Mouse (Mus musculus) heart, adult 2 months (tissue): Measurements from ENCODE around the gene Txndc11. TPM values are rescaled to one million over a fixed set of nuclear protein-coding genes. Genes with fewer than 3 reads are reported as not detected.

Experiments used
- DNase-seq, 2 experiments: peaks; one replicate each; pipeline ENCODE4 v3.0.0; 2021
- H3K27ac ChIP-seq: fragments of 200-600 bp; 2 replicates; pipeline ENCODE4 v1.8.1; 2022
- H3K27me3 ChIP-seq: fragments of 200-500 bp; 2 replicates; pipeline ENCODE4 v1.6.1; 2012; ENCODE audit warnings: mild to moderate bottlenecking, low read length, inconsistent platforms, mixed read lengths; ENCODE audit not compliant: control insufficient read depth, insufficient read depth
- H3K36me3 ChIP-seq: fragments of 200-500 bp; 2 replicates; pipeline ENCODE4 v1.6.1; 2012; ENCODE audit warnings: low read length, inconsistent platforms; ENCODE audit not compliant: control insufficient read depth, insufficient read depth
- H3K4me1 ChIP-seq: fragments of 200-500 bp; 2 replicates; pipeline ENCODE4 v1.6.1; 2011; ENCODE audit warnings: low read length; ENCODE audit not compliant: control insufficient read depth, insufficient read depth
- H3K4me3 ChIP-seq: fragments of 200-600 bp; 2 replicates; pipeline ENCODE4 v1.8.1; 2022
- H3K79me2 ChIP-seq: fragments of 200-500 bp; replicated peaks from 2 replicates; pipeline ENCODE4 v1.6.1; 2012; ENCODE audit warnings: mild to moderate bottlenecking, inconsistent platforms, low read length, moderate library complexity, mixed read lengths; ENCODE audit not compliant: control insufficient read depth, insufficient read depth
- H3K9ac ChIP-seq: fragments of 200-500 bp; 2 replicates; pipeline ENCODE4 v1.6.1; 2012; ENCODE audit warnings: low read depth, mild to moderate bottlenecking, control low read depth, inconsistent platforms, low read length, mixed read lengths
- CTCF ChIP-seq: fragments of 200-600 bp; IDR thresholded peaks from 2 replicates; pipeline ENCODE4 v1.8.1; 2022; ENCODE audit warnings: antibody characterized with exemption, mild to moderate bottlenecking, moderate library complexity
- EP300 ChIP-seq: fragments of 200-500 bp; IDR thresholded peaks from 2 replicates; pipeline ENCODE4 v1.6.1; 2011; ENCODE audit warnings: low read depth, low read length, control low read depth; ENCODE audit not compliant: insufficient read depth
- POLR2A ChIP-seq: fragments of 200-500 bp; IDR thresholded peaks from 2 replicates; pipeline ENCODE4 v1.6.1; 2011; ENCODE audit warnings: mild to moderate bottlenecking, low read depth, low read length, control low read depth; ENCODE audit not compliant: insufficient read depth
- WGBS: fragments of 180-500 bp; shearing (Covaris S2); methylation state at CpG from one replicate; pipeline ENCODE4 v1.1.7; 2018; 5-methylcytosine and 5-hydroxymethylcytosine counted together
- intact Hi-C: fragments of 180-260 bp; cut with DNase I; formaldehyde crosslinking; loops from one replicate; pipeline ENCODE4 v1.15.1; 2025
- polyA plus RNA-seq: library from polyadenylated mRNA; depleted of rRNA; stranded (reverse); fragments of >200 nt; gene quantifications from 2 replicates; pipeline ENCODE4 v1.2.3, GENCODE M21; 2012
- total RNA-seq, 2 experiments: library from RNA; stranded (reverse); gene quantifications; 2 replicates each; pipeline ENCODE4 v1.2.3; 2021

Txndc11 gene
- total and polyA plus RNA-seq, 3 experiments = 11.2 to 14.8 (median 13.0) TPM

DNA sequence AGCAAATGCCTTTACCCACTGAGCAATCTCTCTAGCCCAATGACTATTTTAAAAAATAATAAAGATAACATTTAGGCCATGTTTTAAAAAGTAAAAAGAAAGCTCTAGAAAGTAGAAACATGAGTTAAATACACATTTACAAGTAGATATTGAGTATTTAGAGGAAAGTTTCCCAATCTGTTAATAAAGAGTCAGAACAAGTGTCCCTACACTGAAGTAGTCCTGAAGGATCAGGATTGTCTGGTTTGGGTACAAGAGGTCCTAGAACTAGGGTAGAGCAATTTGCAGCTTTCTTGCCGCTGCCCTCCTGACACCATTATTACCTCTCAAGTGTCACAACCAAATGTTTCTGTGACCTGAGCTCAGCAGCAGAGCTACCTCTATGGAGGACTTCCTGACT lies 10.3 kb downstream of the Txndc11 start:
- no peak for TF ChIP-seq POLR2A
- no peak for TF ChIP-seq CTCF
- H3K36me3 ChIP-seq = peaks cover 6% of the 10 kb centered on the region
- no peaks in the 10 kb centered on the region; the same call in 1 of the 2 replicates for H3K4me1 ChIP-seq
- no peak for DNase-seq
- intact Hi-C loops = no loop called here
- no peaks in the 10 kb centered on the region for H3K27me3 ChIP-seq
- H3K79me2 ChIP-seq = peaks cover 4% of the 10 kb centered on the region; the same call in 1 of the 2 replicates
- H3K9ac ChIP-seq = no peak overlapping the region
- H3K27ac ChIP-seq = no peak overlapping the region
- H3K4me3 ChIP-seq = no peak overlapping the region
- 83% methylated on average over 1 of the region's 1 CpGs for WGBS

DNA sequence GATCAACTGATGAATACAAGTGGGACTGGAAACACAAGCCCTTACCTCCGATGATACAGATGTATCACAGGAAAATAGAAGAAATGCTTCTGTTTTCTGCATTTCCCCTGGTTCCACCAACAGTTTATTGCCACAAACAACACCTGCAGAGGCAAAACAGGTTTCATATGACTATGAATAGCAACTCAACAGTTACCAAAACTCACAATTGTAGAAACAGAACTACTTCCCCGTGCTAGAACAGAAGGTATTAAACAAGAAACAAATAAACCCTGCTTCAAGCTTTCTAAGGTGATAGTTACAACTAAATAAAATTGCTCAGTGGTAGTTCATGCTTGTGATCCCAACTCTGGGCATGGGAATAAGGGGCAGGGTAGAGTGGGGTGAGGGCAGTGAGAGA lies 11.8 kb downstream of the Txndc11 start:
- peaks cover 4% of the 10 kb centered on the region for H3K36me3 ChIP-seq
- no peak overlapping the region for H3K4me3 ChIP-seq
- intact Hi-C loops = no loop called here
- H3K27me3 ChIP-seq = no peaks in the 10 kb centered on the region
- no peaks in the 10 kb centered on the region for H3K4me1 ChIP-seq
- 85% methylated on average over 2 of the region's 2 CpGs for WGBS
- no peak overlapping the region for H3K9ac ChIP-seq
- no peak for TF ChIP-seq CTCF
- no peak for TF ChIP-seq EP300
- no peak for TF ChIP-seq POLR2A
- H3K79me2 ChIP-seq = peaks cover 4% of the 10 kb centered on the region; the same call in 1 of the 2 replicates
- no peak overlapping the region for H3K27ac ChIP-seq
- no peak for DNase-seq

GRCm38 (mm10) chr16:11109198-11109740 lies 25.2 kb downstream of the Txndc11 start:
- 66% methylated on average over 4 of the region's 4 CpGs for WGBS
- Histone ChIP-seq H3K9ac (no peak overlapping the region), H3K4me3 (no peak overlapping the region), H3K4me1 (peaks cover 1% of the 10 kb centered on the region; the same call in 1 of the 2 replicates), H3K27me3 (no peaks in the 10 kb centered on the region; the same call in 1 of the 2 replicates), H3K79me2 (peaks cover 2% of the 10 kb centered on the region; the same call in 1 of the 2 replicates), H3K36me3 (no peaks in the 10 kb centered on the region), H3K27ac (no peak overlapping the region)
- intact Hi-C loops = loop anchor here (1.0 kb wide), 2 partner anchors 73 to 236 kb away; no protein-coding TSS in a partner anchor
- TF ChIP-seq CTCF = peak; percentile 82
- TF ChIP-seq POLR2A = no peak
- DNase-seq = no peak

GRCm38 (mm10) chr16:11104905-11105304 lies 29.5 kb downstream of the Txndc11 start:
- H3K9ac ChIP-seq = no peak overlapping the region
- H3K79me2 ChIP-seq = peaks cover 2% of the 10 kb centered on the region; the same call in 1 of the 2 replicates
- WGBS = 89% methylated on average over 1 of the region's 1 CpGs
- DNase-seq = no peak
- no peak overlapping the region for H3K4me3 ChIP-seq
- peaks cover 1% of the 10 kb centered on the region; the same call in 1 of the 2 replicates for H3K4me1 ChIP-seq
- H3K27me3 ChIP-seq = no peaks in the 10 kb centered on the region; the same call in 1 of the 2 replicates
- no peaks in the 10 kb centered on the region; the same call in 1 of the 2 replicates for H3K36me3 ChIP-seq
- no peak overlapping the region for H3K27ac ChIP-seq
- TF ChIP-seq CTCF = no peak
- TF ChIP-seq EP300 = no peak
- TF ChIP-seq POLR2A = no peak
- intact Hi-C loops = no loop called here

DNA sequence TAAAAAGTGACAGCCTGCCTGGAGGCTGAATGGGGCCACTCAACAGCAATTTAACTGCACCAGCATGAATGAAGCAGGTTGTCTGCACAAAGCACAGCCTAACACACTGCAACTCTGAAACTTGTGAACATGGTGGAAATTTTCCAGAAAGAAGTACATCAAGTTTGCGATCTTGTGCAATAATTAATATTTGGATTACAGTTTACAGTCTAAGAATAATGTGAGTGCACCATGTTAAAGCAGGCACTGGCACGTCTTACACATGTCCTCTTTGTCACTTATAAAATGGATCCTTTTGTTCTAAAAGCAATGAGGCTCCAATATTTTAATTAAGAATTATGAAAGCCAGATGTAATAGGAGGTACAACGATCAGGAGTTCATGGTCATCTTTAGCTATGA lies 37.1 kb downstream of the Txndc11 start:
- 89% methylated on average over 3 of the region's 3 CpGs for WGBS
- peaks cover 12% of the 10 kb centered on the region for H3K4me1 ChIP-seq
- peaks cover 19% of the 10 kb centered on the region for H3K36me3 ChIP-seq
- H3K27me3 ChIP-seq = no peaks in the 10 kb centered on the region
- H3K4me3 ChIP-seq = no peak overlapping the region
- H3K79me2 ChIP-seq = no peaks in the 10 kb centered on the region; the same call in none of the 2 replicates
- no peak overlapping the region for H3K9ac ChIP-seq
- TF ChIP-seq EP300 (no peak), POLR2A (no peak)
- DNase-seq = no peak
- intact Hi-C loops = no loop called here
- no peak overlapping the region for H3K27ac ChIP-seq

- Histone ChIP-seq H3K4me1 (peaks cover 25% of the 10 kb centered on the region), H3K4me3 (no peak overlapping the region), H3K27ac (no peak overlapping the region; the same call in 1 of the 2 replicates), H3K79me2 (no peaks in the 10 kb centered on the region; the same call in 1 of the 2 replicates), H3K36me3 (peaks cover 37% of the 10 kb centered on the region), H3K9ac (no peak overlapping the region), H3K27me3 (no peaks in the 10 kb centered on the region)
- TF ChIP-seq CTCF (no peak), POLR2A (no peak), EP300 (no peak)
- intact Hi-C loops = loop anchor here (2.0 to 5.0 kb wide), 2 partner anchors 25 to 57 kb away; no protein-coding TSS in a partner anchor
- WGBS = 77% methylated on average over 13 of the region's 13 CpGs
- DNase-seq = no peak
Measured at GRCm38 (mm10) chr16:11093717-11094386, 40.6 kb downstream of the Txndc11 start.
